Mouse (Mus musculus): ENCODE results near the gene Rbp4.

GRCm38 (mm10) chr19:38109506-38110242, 15.4 kb downstream of the Rbp4 start:
- TF ChIP-seq CTCF (IDR thresholded peaks at IDR 0.05 in 2 of 3, conservative IDR thresholded peaks at IDR 0.05 in 1 of 3; ENCODE audit: control insufficient read depth in 1 of 3, insufficient read depth in 1 of 3, low read depth in 2 of 3, low read length in 3 of 3, poor library complexity in 1 of 3, severe bottlenecking in 1 of 3) (no peak), HCFC1 (IDR thresholded peaks at IDR 0.05; ENCODE audit: low read depth, low read length) (no peak), E2F4 (IDR thresholded peaks at IDR 0.05; ENCODE audit: borderline replicate concordance, low read depth, low read length) (no peak), SIN3A (IDR thresholded peaks at IDR 0.05; ENCODE audit: low read length) (no peak), MXI1 (IDR thresholded peaks at IDR 0.05; ENCODE audit: low read depth, low read length) (no peak), GATA1 (IDR thresholded peaks at IDR 0.05; ENCODE audit: low read depth, low read length) (no peak)

Measured in MEL (cell line).